Mouse (Mus musculus): ENCODE measurements around the gene Pawr.

DNA sequence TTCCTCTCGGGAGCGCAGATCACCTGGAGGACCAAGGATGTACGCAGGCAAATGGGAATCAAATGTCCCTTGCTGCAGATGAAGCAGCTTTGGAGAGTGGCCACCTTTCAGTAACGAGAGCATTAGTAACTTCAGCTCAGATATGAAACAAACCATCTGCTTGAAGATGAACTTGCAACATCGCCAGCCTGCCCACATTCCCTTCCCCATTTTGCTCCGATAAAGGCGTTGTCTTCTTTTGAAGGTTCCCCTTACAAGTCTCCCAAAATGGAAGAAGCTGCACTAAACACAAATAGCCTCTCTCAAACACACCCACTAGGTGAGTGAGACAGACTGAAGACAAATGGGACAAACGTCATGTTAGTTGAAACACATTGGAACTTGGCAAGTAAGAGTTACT, 119.6 kb downstream of the Pawr start:
- no peak for TF ChIP-seq GATA1 (IDR thresholded peaks at IDR 0.05; ENCODE audit: borderline replicate concordance, low read length)
- no peak for TF ChIP-seq FLI1 (IDR thresholded peaks at IDR 0.05; ENCODE audit: low read length)

Measured in megakaryocyte, embryonic 14.5 days (primary cell).